Mouse (Mus musculus): ENCODE data around the gene Rel. TPM values are rescaled to one million over a fixed set of nuclear protein-coding genes. Genes with fewer than 3 reads are reported as not detected.
"Not testable (repeated sequence)": the region's sequence is repeated elsewhere in the genome, so short reads cannot be mapped to it uniquely, and the experiment has no call there.

Rel gene
- total and polyA plus RNA-seq, 3 experiments = 0.42 to 2.5 TPM; not detected in 1

DNA sequence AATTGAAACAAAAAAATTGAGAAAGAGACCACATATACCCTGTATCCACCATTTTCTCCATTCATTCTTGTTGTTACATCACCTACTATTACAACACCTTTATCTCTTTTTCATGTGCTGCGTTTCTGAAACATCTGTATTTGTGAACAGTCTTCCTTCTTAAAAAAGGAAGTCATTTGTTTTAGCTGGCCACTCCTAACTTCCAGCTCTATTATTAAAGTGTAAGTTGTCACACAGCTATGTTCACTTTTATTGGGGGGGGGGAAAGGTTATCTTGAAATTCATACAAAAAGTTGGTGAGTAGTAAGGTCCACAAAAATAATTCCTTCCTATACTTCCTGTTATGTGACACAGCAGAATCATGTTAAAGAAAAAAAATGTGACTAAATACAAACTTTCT is 2.8 kb downstream of the Rel start:
- no peaks in the 10 kb centered on the region for H3K27me3 ChIP-seq (ENCODE audit: control insufficient read depth in 1 of 2, insufficient read depth in 2 of 2, low read length in 2 of 2)
- no peaks in the 10 kb centered on the region for H3K9me3 ChIP-seq (replicated peaks; ENCODE audit: insufficient read depth, low read length)
- peak; percentile 79 for DNase-seq (ENCODE audit: low read depth, low spot score)
- H3K36me3 ChIP-seq (ENCODE audit: control insufficient read depth in 1 of 2, insufficient read depth in 2 of 2, low read length in 2 of 2) = peaks cover 0 to 14% of the 10 kb centered on the region in 2 experiments; a peak in 2 of 4 replicates
- peaks cover 11 to 16% of the 10 kb centered on the region in 2 experiments for H3K4me1 ChIP-seq (ENCODE audit: control insufficient read depth in 1 of 2, insufficient read depth in 2 of 2, low read length in 2 of 2)
- no peak overlapping the region for H3K27ac ChIP-seq (ENCODE audit: control insufficient read depth, low read depth, low read length)
- TF ChIP-seq MXI1 (IDR thresholded peaks at IDR 0.05; ENCODE audit: low read depth, low read length) (peak; percentile 63), EP300 (IDR thresholded peaks at IDR 0.05; ENCODE audit: low read depth in 1 of 2, low read length in 2 of 2) (peak; percentile 65), ETS1 (IDR thresholded peaks at IDR 0.05; ENCODE audit: low read depth, low read length) (peak; percentile 99), TAL1 (IDR thresholded peaks at IDR 0.05; ENCODE audit: low read length) (peak; percentile 8; the same call in 1 of the 2 replicates), SIN3A (IDR thresholded peaks at IDR 0.05; ENCODE audit: low read length) (peak; percentile 76; the same call in 1 of the 2 replicates), RCOR1 (IDR thresholded peaks at IDR 0.05; ENCODE audit: low read depth, low read length) (peak; percentile 49; the same call in 1 of the 2 replicates), BHLHE40 (IDR thresholded peaks at IDR 0.05; ENCODE audit: borderline replicate concordance, low read depth, low read length) (peak; percentile 47; the same call in 1 of the 2 replicates), GATA1 (IDR thresholded peaks at IDR 0.05; ENCODE audit: low read depth, low read length) (peak; percentile 55; the same call in 1 of the 2 replicates), JUND (IDR thresholded peaks at IDR 0.05; ENCODE audit: low read depth, low read length) (no peak), POLR2A (IDR thresholded peaks at IDR 0.05; ENCODE audit: control insufficient read depth in 1 of 2, insufficient read depth in 1 of 2, low read depth in 1 of 2, low read length in 2 of 2, poor library complexity in 1 of 2) (no peak), NELFE (IDR thresholded peaks at IDR 0.05; ENCODE audit: low read depth, low read length) (no peak), MYC (IDR thresholded peaks at IDR 0.05; ENCODE audit: low read depth, low read length) (peak; percentile 60; the same call in 1 of the 2 replicates), ZNF384 (IDR thresholded peaks at IDR 0.05; ENCODE audit: low read depth, low read length) (peak; percentile 62), GABPA (IDR thresholded peaks at IDR 0.05; ENCODE audit: low read depth, low read length) (no peak), ELF1 (IDR thresholded peaks at IDR 0.05; ENCODE audit: low read depth, low read length) (peak; percentile 53; the same call in 1 of the 2 replicates), RAD21 (IDR thresholded peaks at IDR 0.05; ENCODE audit: low read depth, low read length) (no peak), MYB (IDR thresholded peaks at IDR 0.05; ENCODE audit: low read depth, low read length) (no peak)
- peaks cover 1% of the 10 kb centered on the region; the same call in 1 of the 2 replicates for H3K79me2 ChIP-seq (ENCODE audit: control insufficient read depth, insufficient read depth, low read length, poor library complexity)
- peak overlapping the region; percentile 20; the same call in 1 of the 2 replicates for H3K9ac ChIP-seq (ENCODE audit: control insufficient read depth, low read depth, low read length, poor library complexity, severe bottlenecking)
- H3K4me3 ChIP-seq (ENCODE audit: control insufficient read depth in 1 of 2, insufficient read depth in 1 of 2, low read depth in 2 of 2, low read length in 2 of 2) = peak overlapping the region in 1 of 2 experiments; percentile 56; a peak in 1 of 4 replicates

DNA sequence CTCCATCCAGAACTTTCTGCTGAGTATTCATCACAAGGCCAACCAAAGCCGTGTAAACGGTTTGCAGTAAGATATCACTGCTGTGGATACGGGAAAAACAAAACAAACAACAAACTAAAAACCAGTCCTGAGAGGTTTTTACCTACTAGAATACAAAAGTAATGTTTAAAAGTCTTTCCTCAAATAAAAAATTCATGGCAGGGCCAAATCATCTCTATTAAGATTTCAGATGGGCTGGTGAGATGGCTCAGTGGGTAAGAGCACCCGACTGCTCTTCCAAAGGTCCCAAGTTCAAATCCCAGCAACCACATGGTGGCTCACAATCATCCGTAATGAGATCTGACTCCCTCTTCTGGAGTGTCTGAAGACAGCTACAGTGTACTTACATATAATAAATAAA is 3.4 kb downstream of the Rel start:
- not testable (repeated sequence) for H3K9ac ChIP-seq (ENCODE audit: control insufficient read depth, low read depth, low read length, poor library complexity, severe bottlenecking); H3K4me3 ChIP-seq (ENCODE audit: control insufficient read depth in 1 of 2, insufficient read depth in 1 of 2, low read depth in 2 of 2, low read length in 2 of 2); DNase-seq (ENCODE audit: low read depth, low spot score); H3K27me3 ChIP-seq (ENCODE audit: control insufficient read depth in 1 of 2, insufficient read depth in 2 of 2, low read length in 2 of 2); H3K79me2 ChIP-seq (ENCODE audit: control insufficient read depth, insufficient read depth, low read length, poor library complexity); H3K9me3 ChIP-seq (replicated peaks; ENCODE audit: insufficient read depth, low read length); H3K27ac ChIP-seq (ENCODE audit: control insufficient read depth, low read depth, low read length)
- Histone ChIP-seq H3K4me1 (ENCODE audit: control insufficient read depth in 1 of 2, insufficient read depth in 2 of 2, low read length in 2 of 2) (peaks cover 11 to 16% of the 10 kb centered on the region in 2 experiments), H3K36me3 (ENCODE audit: control insufficient read depth in 1 of 2, insufficient read depth in 2 of 2, low read length in 2 of 2) (peaks cover 0 to 16% of the 10 kb centered on the region in 2 experiments; a peak in 2 of 4 replicates)
- TF ChIP-seq TBP (IDR thresholded peaks at IDR 0.05; ENCODE audit: low read depth, low read length) = peak; percentile 73
